Mouse (Mus musculus): ENCODE data around the gene Dok5.

DNA sequence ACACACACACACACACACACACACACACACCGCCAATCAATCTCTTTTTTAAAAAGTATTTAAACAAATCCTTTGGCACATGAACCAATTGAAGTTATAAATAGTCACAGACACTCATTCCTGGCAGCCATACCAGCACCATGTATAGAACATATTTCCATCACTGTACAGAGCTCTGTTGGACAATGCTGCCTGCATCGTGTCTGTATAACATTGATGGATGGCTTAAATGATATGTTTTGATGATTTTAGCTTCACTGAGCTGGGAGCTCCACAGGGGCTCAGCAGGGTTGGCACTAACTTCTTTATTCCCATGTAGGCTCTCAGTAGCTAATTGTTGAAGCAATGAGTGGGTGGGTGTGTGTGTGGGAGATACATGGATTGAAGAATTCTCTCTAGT, 11.9 kb downstream of the Dok5 start:
- TF ChIP-seq POU5F1 (IDR thresholded peaks at IDR 0.05; ENCODE audit: borderline replicate concordance, low read length) (no peak), CTCF (conservative IDR thresholded peaks at IDR 0.05; ENCODE audit: low read length) (no peak)
